In genomic region chr3:145648097-145648931, GRCm38 (mm10) we compare ENCODE assay signal across 8 mouse cellular contexts. TPM values are rescaled to one million over a fixed set of nuclear protein-coding genes. Genes with fewer than 3 reads are reported as not detected.
DNase-seq lines count a peak whose midpoint lies in the region; ATAC-seq and TF ChIP-seq lines count a peak whose summit lies in the region.

No protein-coding gene starts in this region.

- intact Hi-C loops in left cerebral cortex, postnatal 14 days (cut with DNase I) = loop anchor here (5.0 kb wide), 1 partner anchor 259 kb away; no protein-coding TSS in a partner anchor

- peak overlapping the region; percentile 67 for H3K4me3 ChIP-seq in embryonic facial prominence, embryonic 14.5 days (ENCODE audit: low read depth, low read length)
- peak overlapping the region; percentile 62 for H3K4me3 ChIP-seq in hindbrain, embryonic 15.5 days
- H3K4me3 ChIP-seq in lung, embryonic 16.5 days (ENCODE audit: low read length) = peak overlapping the region; percentile 75
- H3K4me3 ChIP-seq in stomach, embryonic 16.5 days (replicated peaks; ENCODE audit: low read length) = peak overlapping the region; percentile 64
- H3K4me3 ChIP-seq in cerebellum, adult 2 months (replicated peaks; ENCODE audit: insufficient read depth, low read depth, low read length) = no peak overlapping the region

- H3K9me3 ChIP-seq in embryonic facial prominence, embryonic 14.5 days (ENCODE audit: control insufficient read depth, low read length) = no peaks in the 10 kb centered on the region
- H3K9me3 ChIP-seq in hindbrain, embryonic 15.5 days = no peaks in the 10 kb centered on the region
- H3K9me3 ChIP-seq in lung, embryonic 16.5 days (ENCODE audit: control insufficient read depth, low read length) = no peaks in the 10 kb centered on the region
- no peaks in the 10 kb centered on the region for H3K9me3 ChIP-seq in stomach, embryonic 16.5 days (replicated peaks; ENCODE audit: control insufficient read depth, low read length)

- H3K36me3 ChIP-seq in embryonic facial prominence, embryonic 14.5 days (ENCODE audit: control insufficient read depth, insufficient read depth, low read length) = peaks cover 16% of the 10 kb centered on the region
- no peaks in the 10 kb centered on the region for H3K36me3 ChIP-seq in hindbrain, embryonic 15.5 days
- peaks cover 9% of the 10 kb centered on the region for H3K36me3 ChIP-seq in lung, embryonic 16.5 days (ENCODE audit: control insufficient read depth, insufficient read depth, low read length)
- H3K36me3 ChIP-seq in stomach, embryonic 16.5 days (ENCODE audit: control insufficient read depth, insufficient read depth, low read length) = no peaks in the 10 kb centered on the region; the same call in 1 of the 2 replicates

- peak overlapping the region; percentile 83 for H3K9ac ChIP-seq in embryonic facial prominence, embryonic 14.5 days (ENCODE audit: low read depth, low read length)
- peak overlapping the region; percentile 9; the same call in 1 of the 2 replicates for H3K9ac ChIP-seq in hindbrain, embryonic 15.5 days
- peak overlapping the region; percentile 87 for H3K9ac ChIP-seq in lung, embryonic 16.5 days (ENCODE audit: low read length)
- peak overlapping the region; percentile 83 for H3K9ac ChIP-seq in stomach, embryonic 16.5 days (ENCODE audit: low read length)

- H3K4me2 ChIP-seq in embryonic facial prominence, embryonic 14.5 days (ENCODE audit: low read depth, low read length) = peak overlapping the region; percentile 84
- peak overlapping the region; percentile 97 for H3K4me2 ChIP-seq in hindbrain, embryonic 15.5 days
- H3K4me2 ChIP-seq in lung, embryonic 16.5 days (ENCODE audit: low read depth, low read length) = peak overlapping the region; percentile 87
- H3K4me2 ChIP-seq in stomach, embryonic 16.5 days (ENCODE audit: low read depth, low read length) = peak overlapping the region; percentile 86

- ATAC-seq in embryonic facial prominence, embryonic 14.5 days (ENCODE audit: low read depth) = no peak
- ATAC-seq in hindbrain, embryonic 15.5 days (ENCODE audit: low FRiP score, low read depth) = peak; percentile 46; the same call in 1 of the 2 replicates
- no peak for ATAC-seq in lung, embryonic 16.5 days (ENCODE audit: low read depth)
- no peak for ATAC-seq in stomach, embryonic 16.5 days (ENCODE audit: insufficient read depth, low FRiP score)
- ATAC-seq in inflammation-experienced regulatory T-cells, adult 6 months = no peak

- H3K4me1 ChIP-seq in embryonic facial prominence, embryonic 14.5 days (ENCODE audit: control insufficient read depth, insufficient read depth, low read length) = peaks cover 32% of the 10 kb centered on the region
- H3K4me1 ChIP-seq in hindbrain, embryonic 15.5 days (replicated peaks) = peaks cover 52% of the 10 kb centered on the region
- H3K4me1 ChIP-seq in lung, embryonic 16.5 days (replicated peaks; ENCODE audit: control insufficient read depth, insufficient read depth, low read length) = peaks cover 38% of the 10 kb centered on the region
- H3K4me1 ChIP-seq in stomach, embryonic 16.5 days (ENCODE audit: control insufficient read depth, insufficient read depth, low read length) = peaks cover 13% of the 10 kb centered on the region
- H3K4me1 ChIP-seq in cerebellum, adult 2 months (ENCODE audit: control insufficient read depth, insufficient read depth, low read length) = 0 out of 2 replicates have a peak, but pooled peaks cover 4% of the 10 kb centered on the region

- TF ChIP-seq CTCF in cerebellum, adult 2 months (IDR thresholded peaks at IDR 0.05; ENCODE audit: borderline replicate concordance, insufficient read depth, low read depth, low read length) = no peak

- H3K27me3 ChIP-seq in embryonic facial prominence, embryonic 14.5 days (replicated peaks; ENCODE audit: control insufficient read depth, insufficient read depth, low read length) = no peaks in the 10 kb centered on the region
- peaks cover 36% of the 10 kb centered on the region for H3K27me3 ChIP-seq in hindbrain, embryonic 15.5 days
- H3K27me3 ChIP-seq in lung, embryonic 16.5 days (ENCODE audit: control insufficient read depth, insufficient read depth, low read depth, low read length) = no peaks in the 10 kb centered on the region
- H3K27me3 ChIP-seq in stomach, embryonic 16.5 days (ENCODE audit: control insufficient read depth, insufficient read depth, low read length) = no peaks in the 10 kb centered on the region; the same call in 1 of the 2 replicates
- H3K27me3 ChIP-seq in cerebellum, adult 2 months (ENCODE audit: control insufficient read depth, insufficient read depth, low read length) = no peaks in the 10 kb centered on the region; the same call in 1 of the 2 replicates

- peak; percentile 42 to 57 for DNase-seq in left cerebral cortex, postnatal 14 days (ENCODE audit: low spot score in 2 of 2)
- no peak for DNase-seq in left cerebral cortex, adult 18-20 months (ENCODE audit: low spot score in 2 of 2)
- DNase-seq in embryonic facial prominence, embryonic 14.5 days (ENCODE audit: low spot score) = no peak
- no peak for DNase-seq in cerebellum, adult 2 months

- peak overlapping the region; percentile 88 for H3K27ac ChIP-seq in embryonic facial prominence, embryonic 14.5 days (replicated peaks; ENCODE audit: low read depth, low read length)
- H3K27ac ChIP-seq in hindbrain, embryonic 15.5 days (replicated peaks) = peak overlapping the region; percentile 41; the same call in 1 of the 2 replicates
- peak overlapping the region; percentile 96 for H3K27ac ChIP-seq in lung, embryonic 16.5 days (ENCODE audit: low read length)
- peak overlapping the region; percentile 95 for H3K27ac ChIP-seq in stomach, embryonic 16.5 days (ENCODE audit: low read length)
- H3K27ac ChIP-seq in cerebellum, adult 2 months (ENCODE audit: insufficient read depth, low read length) = no peak overlapping the region

- TF ChIP-seq POLR2A in cerebellum, adult 2 months (IDR thresholded peaks at IDR 0.05; ENCODE audit: borderline replicate concordance, insufficient read depth, low read length) = no peak

- 24% methylated on average over 26 of the region's 26 CpGs for WGBS in embryonic facial prominence, embryonic 14.5 days
- WGBS in hindbrain, embryonic 15.5 days = 15% methylated on average over 26 of the region's 26 CpGs
- 13% methylated on average over 26 of the region's 26 CpGs for WGBS in lung, embryonic 16.5 days
- 23% methylated on average over 26 of the region's 26 CpGs for WGBS in stomach, embryonic 16.5 days
- WGBS in cerebellum, adult 2 months = 10% methylated on average over 26 of the region's 26 CpGs

RNA-seq across cellular contexts. Expression of gene Ccn1, which starts 1.5 kb away (rescaled TPM):
- 1 to 10 TPM; 5.6 to 9.4 TPM for total RNA-seq in left cerebral cortex, postnatal 14 days (2021)
- 1 to 10 TPM; 5.3 to 8.6 TPM for total RNA-seq in left cerebral cortex, adult 18-20 months (2021)
- polyA plus RNA-seq in embryonic facial prominence, embryonic 14.5 days (2014; fragmentation: Nextera tagmentation; extraction: Ambion mirVana) = 42.6 and 50.5 TPM in 2 replicates
- polyA plus RNA-seq in hindbrain, embryonic 15.5 days (2015; fragmentation: Nextera tagmentation; extraction: Ambion mirVana) = 6.9 and 7.1 TPM in 2 replicates
- 60.1 and 78.3 TPM in 2 replicates for polyA plus RNA-seq in lung, embryonic 16.5 days (2015; fragmentation: Nextera tagmentation; extraction: Ambion mirVana)
- 50.4 and 52.6 TPM in 2 replicates for polyA plus RNA-seq in stomach, embryonic 16.5 days (2015; fragmentation: Nextera tagmentation; extraction: Ambion mirVana)
- 2.8 TPM in 2 replicates for polyA plus RNA-seq in cerebellum, adult 2 months (2012; rRNA removed)
- polyA plus RNA-seq in inflammation-experienced regulatory T-cells, adult 6 months (2017; shearing (Covaris generic)) = not detected

Comparison
In these comparisons a context has a peak if more than half of its experiments do, and no peak if none do; other contexts are left out.
1. DNase-seq: peak in left cerebral cortex, postnatal 14 days (2 of 2); none in left cerebral cortex, adult 18-20 months (0 of 2), embryonic facial prominence, embryonic 14.5 days (single experiment) and cerebellum, adult 2 months (0 of 2).
2. H3K9ac ChIP-seq: peak in every context shown above with its lines; median percentile 87 in lung, embryonic 16.5 days; 83 in embryonic facial prominence, embryonic 14.5 days; 83 in stomach, embryonic 16.5 days; 9 in hindbrain, embryonic 15.5 days.
3. Peak in every context shown above with its lines, with median percentiles within 50 percentile points of each other: H3K4me2 ChIP-seq.